ENCODE assay signal across 8 mouse cellular contexts in genomic region chr2:121354820-121355592, GRCm38 (mm10). TPM values are rescaled to one million over a fixed set of nuclear protein-coding genes. Genes with fewer than 3 reads are reported as not detected.
DNase-seq lines count a peak whose midpoint lies in the region; ATAC-seq lines count a peak whose summit lies in the region.

Gene Ppip5k1 (minus strand): TSS chr2:121355396.

- no peaks in the 10 kb centered on the region for H3K9me3 ChIP-seq in intestine, embryonic 14.5 days (ENCODE audit: control insufficient read depth, low read length)

- peak within 1 kb of the TSS; percentile 57 for H3K9ac ChIP-seq in intestine, embryonic 14.5 days (ENCODE audit: low read length)

- peak within 1 kb of the TSS; percentile 58 for H3K4me3 ChIP-seq in intestine, embryonic 14.5 days (ENCODE audit: low read depth, low read length)

- H3K4me1 ChIP-seq in intestine, embryonic 14.5 days (replicated peaks; ENCODE audit: control insufficient read depth, insufficient read depth, low read length), result 0 out of 2 replicates have a peak, but pooled peaks cover 5% of the 10 kb centered on the region

- peak; percentile 94 for ATAC-seq in intestine, embryonic 14.5 days (replicated peaks; ENCODE audit: low FRiP score, low TSS enrichment, low read depth)

- under 1% methylated on average over 57 of the region's 58 CpGs for WGBS in intestine, embryonic 14.5 days

- DNase-seq in adrenal gland, adult 18-20 months (ENCODE audit: low spot score in 2 of 2), result peak; percentile 95 to 96
- DNase-seq in embryo, embryonic 11 days, result peak; percentile 98
- peak; percentile 96 for DNase-seq in gastrocnemius, postnatal 25 days
- DNase-seq in intestine, embryonic 14.5 days (ENCODE audit: low spot score), result peak; percentile 97
- peak; percentile 98 to 99 for DNase-seq in left cerebral cortex, postnatal 14 days (ENCODE audit: low spot score in 2 of 2)
- DNase-seq in mesoderm, embryonic 11.5 days (ENCODE audit: low read depth, low spot score), result peak; percentile 97
- peak; percentile 97 to 98 for DNase-seq in right cerebral cortex, postnatal 36 days (ENCODE audit: low spot score in 2 of 2)
- DNase-seq in yolk sac, embryonic 10.5 days (ENCODE audit: low spot score), result peak; percentile 95

- intact Hi-C loops in left cerebral cortex, postnatal 14 days (cut with DNase I), result loop anchor here (5.0 kb wide), 1 partner anchor 58 kb away; no protein-coding TSS in a partner anchor

- peak within 1 kb of the TSS; percentile 51; the same call in 1 of the 2 replicates for H3K27ac ChIP-seq in intestine, embryonic 14.5 days (ENCODE audit: low read depth)

- H3K4me2 ChIP-seq in intestine, embryonic 14.5 days (ENCODE audit: low read length), result peak within 1 kb of the TSS; percentile 86

- no peaks in the 10 kb centered on the region for H3K36me3 ChIP-seq in intestine, embryonic 14.5 days (ENCODE audit: control insufficient read depth, insufficient read depth, low read length)

- 0 out of 2 replicates have a peak, but pooled peaks cover 6% of the 10 kb centered on the region for H3K27me3 ChIP-seq in intestine, embryonic 14.5 days (replicated peaks; ENCODE audit: control insufficient read depth, insufficient read depth, low read length)

RNA-seq across cellular contexts. Expression of gene Ppip5k1, which starts in this region (rescaled TPM):
- 10 to 100 TPM; 49.3 to 80.6 TPM for total RNA-seq in adrenal gland, adult 18-20 months (2021)
- total RNA-seq in gastrocnemius, postnatal 25 days (2021), result 10 to 100 TPM; 65.1 to 69.9 TPM
- polyA plus RNA-seq in intestine, embryonic 14.5 days (2014; fragmentation: Nextera tagmentation; extraction: Ambion mirVana), result 15.0 and 15.3 TPM in 2 replicates
- total RNA-seq in left cerebral cortex, postnatal 14 days (2021), result 10 to 100 TPM; 83.7 to 90.9 TPM

Comparison
In these comparisons a context has a peak if more than half of its experiments do, and no peak if none do; other contexts are left out.
1. Peak in every context shown above with its lines: DNase-seq, ATAC-seq, H3K4me3 ChIP-seq and H3K27ac ChIP-seq.